Mouse (Mus musculus) limb, embryonic 14.5 days (tissue): ENCODE data around the gene Cela3b. TPM values are rescaled to one million over a fixed set of nuclear protein-coding genes. Genes with fewer than 3 reads are reported as not detected.

ENCODE experiments used
- ATAC-seq: fragments of 200-750 bp; cut with Nextera tagmentation; 2 replicates; pipeline ENCODE4 v1.8.0; 2017; ENCODE audit warnings: low read depth, moderate number of reproducible peaks, moderate TSS enrichment; ENCODE audit not compliant: low FRiP score
- DNase-seq: peaks from one replicate; pipeline ENCODE4 v3.0.0-alpha.2; 2015; ENCODE audit warnings: low spot score
- H3K27ac ChIP-seq: fragments of 300-500 bp; sonication (generic); replicated peaks from 2 replicates; pipeline ENCODE4 v1.5.1; 2014; ENCODE audit warnings: low read depth, mild to moderate bottlenecking, low read length, moderate library complexity, mixed read lengths
- H3K27me3 ChIP-seq: fragments of 300-500 bp; sonication (generic); 2 replicates; pipeline ENCODE4 v1.6.1; 2014; ENCODE audit warnings: low read length, mixed read lengths; ENCODE audit not compliant: control insufficient read depth, insufficient read depth
- H3K36me3 ChIP-seq: fragments of 300-500 bp; sonication (generic); 2 replicates; pipeline ENCODE4 v1.6.1; 2014; ENCODE audit warnings: mild to moderate bottlenecking, low read length, moderate library complexity, mixed read lengths; ENCODE audit not compliant: control insufficient read depth, insufficient read depth
- H3K4me1 ChIP-seq: fragments of 300-500 bp; sonication (generic); 2 replicates; pipeline ENCODE4 v1.6.1; 2014; ENCODE audit warnings: antibody characterized with exemption, low read length, mixed read lengths; ENCODE audit not compliant: control insufficient read depth, insufficient read depth
- H3K4me2 ChIP-seq: fragments of 300-500 bp; sonication (generic); replicated peaks from 2 replicates; pipeline ENCODE4 v1.6.1; 2014; ENCODE audit warnings: low read depth, mild to moderate bottlenecking, low read length, moderate library complexity; ENCODE audit not compliant: severe bottlenecking
- H3K4me3 ChIP-seq: fragments of 300-500 bp; sonication (generic); replicated peaks from 2 replicates; pipeline ENCODE4 v1.5.1; 2014; ENCODE audit warnings: low read length
- H3K9ac ChIP-seq: fragments of 300-500 bp; sonication (generic); 2 replicates; pipeline ENCODE4 v1.6.1; 2014; ENCODE audit warnings: mild to moderate bottlenecking, low read depth, low read length, moderate library complexity; ENCODE audit not compliant: severe bottlenecking
- H3K9me3 ChIP-seq: fragments of 300-500 bp; sonication (generic); 2 replicates; pipeline ENCODE4 v1.6.1; 2016; ENCODE audit warnings: low read length; ENCODE audit not compliant: control insufficient read depth
- POLR2A ChIP-seq: fragments of 200-500 bp; IDR thresholded peaks from 2 replicates; pipeline ENCODE4 v1.8.0; 2012; ENCODE audit warnings: inconsistent platforms, mild to moderate bottlenecking, moderate library complexity, borderline replicate concordance; ENCODE audit not compliant: insufficient read depth, insufficient read length; ENCODE audit errors: extremely low read depth
- WGBS: fragments of 180-500 bp; shearing (Covaris S2); extraction: QIAGEN DNeasy Blood & Tissue Kit; methylation state at CpG from one replicate; pipeline ENCODE4 v1.1.7; 2014; 5-methylcytosine and 5-hydroxymethylcytosine counted together
- polyA plus RNA-seq, 2 experiments: library from polyadenylated mRNA; depleted of rRNA in 1 of 2; stranded (reverse) in 1 of 2; unstranded in 1 of 2; fragments of >200 nt; fragmentation: Nextera tagmentation in 1 of 2; extraction: Ambion mirVana in 1 of 2; gene quantifications; 2 replicates each; pipeline versions ENCODE4 v1.2.1 to v1.2.3; 2012 to 2014

Cela3b gene
- polyA plus RNA-seq, 2 experiments, result 0.28 to 0.29 TPM

- Histone ChIP-seq H3K4me3 (no peak overlapping the region), H3K9ac (no peak overlapping the region), H3K36me3 (no peaks in the 10 kb centered on the region), H3K4me1 (no peaks in the 10 kb centered on the region), H3K27ac (no peak overlapping the region), H3K27me3 (no peaks in the 10 kb centered on the region), H3K4me2 (0 out of 2 replicates have a peak overlapping the region, but pooled peaks have one; percentile 8), H3K9me3 (no peaks in the 10 kb centered on the region)
- no peak for ATAC-seq
- WGBS, result 28% methylated on average over 15 of the region's 16 CpGs
- DNase-seq, result no peak
- TF ChIP-seq POLR2A, result no peak
Observed at GRCm38 (mm10) chr4:137380702-137381605, 49.4 kb downstream of the Cela3b start.

GRCm38 (mm10) chr4:137379713-137380255 lies 50.6 kb downstream of the Cela3b start:
- 0 out of 2 replicates have a peak, but pooled peaks cover 4% of the 10 kb centered on the region for H3K4me1 ChIP-seq
- no peaks in the 10 kb centered on the region for H3K9me3 ChIP-seq
- DNase-seq (no peak), ATAC-seq (no peak)
- H3K27me3 ChIP-seq, result no peaks in the 10 kb centered on the region
- TF ChIP-seq POLR2A, result no peak
- H3K4me2 ChIP-seq, result no peak overlapping the region
- H3K36me3 ChIP-seq, result no peaks in the 10 kb centered on the region
- WGBS, result 90% methylated on average over 10 of the region's 10 CpGs
- no peak overlapping the region for H3K9ac ChIP-seq
- H3K4me3 ChIP-seq, result no peak overlapping the region
- no peak overlapping the region for H3K27ac ChIP-seq

- Histone ChIP-seq H3K36me3 (no peaks in the 10 kb centered on the region), H3K9ac (no peak overlapping the region), H3K4me1 (0 out of 2 replicates have a peak, but pooled peaks cover 4% of the 10 kb centered on the region), H3K4me2 (no peak overlapping the region), H3K9me3 (no peaks in the 10 kb centered on the region), H3K4me3 (no peak overlapping the region), H3K27ac (no peak overlapping the region), H3K27me3 (no peaks in the 10 kb centered on the region)
- DNase-seq (no peak), ATAC-seq (no peak)
- WGBS, result 83% methylated on average over 3 of the region's 3 CpGs
- no peak for TF ChIP-seq POLR2A
Observed at GRCm38 (mm10) chr4:137379085-137379484, 51.3 kb downstream of the Cela3b start.

- no peak overlapping the region for H3K9ac ChIP-seq
- no peaks in the 10 kb centered on the region for H3K27me3 ChIP-seq
- no peaks in the 10 kb centered on the region for H3K36me3 ChIP-seq
- H3K4me3 ChIP-seq, result no peak overlapping the region
- H3K4me1 ChIP-seq, result 0 out of 2 replicates have a peak, but pooled peaks cover 4% of the 10 kb centered on the region
- no peaks in the 10 kb centered on the region for H3K9me3 ChIP-seq
- H3K27ac ChIP-seq, result no peak overlapping the region
- H3K4me2 ChIP-seq, result no peak overlapping the region
- ATAC-seq (no peak), DNase-seq (no peak)
- 85% methylated on average over 4 of the region's 4 CpGs for WGBS
- no peak for TF ChIP-seq POLR2A
Observed at GRCm38 (mm10) chr4:137377526-137378304, 52.6 kb downstream of the Cela3b start.

GRCm38 (mm10) chr4:137376778-137377177 lies 53.6 kb downstream of the Cela3b start:
- no peak for ATAC-seq
- no peaks in the 10 kb centered on the region for H3K36me3 ChIP-seq
- no peak overlapping the region for H3K9ac ChIP-seq
- no peak overlapping the region for H3K27ac ChIP-seq
- 0 out of 2 replicates have a peak, but pooled peaks cover 4% of the 10 kb centered on the region for H3K4me1 ChIP-seq
- H3K4me3 ChIP-seq, result no peak overlapping the region
- no peak for DNase-seq
- no peak overlapping the region for H3K4me2 ChIP-seq
- 61% methylated on average over 2 of the region's 2 CpGs for WGBS
- no peak for TF ChIP-seq POLR2A
- no peaks in the 10 kb centered on the region for H3K9me3 ChIP-seq
- H3K27me3 ChIP-seq, result no peaks in the 10 kb centered on the region
